Mouse (Mus musculus): ENCODE measurements at regions not wholly inside any gene's neighbourhood (a gene's known extent, or its start where the extent isn't known, plus 50 kb on each side); places are given as distances from the start of the nearest gene placed in this dataset.

- no peak for DNase-seq (ENCODE audit: low spot score)
Measured at GRCm38 (mm10) chr14:48753517-48754079, 80.0 kb upstream of the Otx2 start.

GRCm38 (mm10) chr14:48753084-48753483, 79.5 kb upstream of the Otx2 start:
- peak; percentile 32 for DNase-seq (ENCODE audit: low spot score)

GRCm38 (mm10) chr14:48752579-48752905, 78.9 kb upstream of the Otx2 start:
- DNase-seq (ENCODE audit: low spot score): no peak

- peak; percentile 45 for DNase-seq (ENCODE audit: low spot score)
Measured at GRCm38 (mm10) chr14:48751751-48752578, 78.3 kb upstream of the Otx2 start.

DNA sequence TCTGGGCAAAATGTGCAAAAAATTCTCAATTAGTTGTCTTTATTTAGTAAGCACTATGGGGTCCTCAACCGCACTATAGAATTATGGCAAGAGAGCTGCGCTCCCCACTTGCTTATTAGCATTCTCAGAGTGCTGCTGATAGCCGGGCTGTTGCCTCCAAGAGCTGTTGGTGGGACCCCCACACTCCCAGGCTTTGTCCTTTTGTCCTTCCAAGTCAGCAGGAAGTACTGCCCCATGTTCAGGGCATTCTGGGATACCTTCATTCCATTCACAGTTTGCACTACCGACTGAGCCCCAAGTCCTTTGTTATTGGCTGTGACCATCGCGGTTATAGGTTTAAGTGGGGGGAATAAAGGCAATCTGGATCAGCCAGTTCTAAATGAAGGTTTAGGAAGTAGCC, 77.4 kb upstream of the Otx2 start:
- peak; percentile 48 for DNase-seq (ENCODE audit: low spot score)

GRCm38 (mm10) chr14:48748976-48749375, 75.4 kb upstream of the Otx2 start:
- DNase-seq (ENCODE audit: low spot score): no peak

- no peak for DNase-seq (ENCODE audit: low spot score)
Measured at GRCm38 (mm10) chr14:48747936-48748335, 74.3 kb upstream of the Otx2 start.

DNA sequence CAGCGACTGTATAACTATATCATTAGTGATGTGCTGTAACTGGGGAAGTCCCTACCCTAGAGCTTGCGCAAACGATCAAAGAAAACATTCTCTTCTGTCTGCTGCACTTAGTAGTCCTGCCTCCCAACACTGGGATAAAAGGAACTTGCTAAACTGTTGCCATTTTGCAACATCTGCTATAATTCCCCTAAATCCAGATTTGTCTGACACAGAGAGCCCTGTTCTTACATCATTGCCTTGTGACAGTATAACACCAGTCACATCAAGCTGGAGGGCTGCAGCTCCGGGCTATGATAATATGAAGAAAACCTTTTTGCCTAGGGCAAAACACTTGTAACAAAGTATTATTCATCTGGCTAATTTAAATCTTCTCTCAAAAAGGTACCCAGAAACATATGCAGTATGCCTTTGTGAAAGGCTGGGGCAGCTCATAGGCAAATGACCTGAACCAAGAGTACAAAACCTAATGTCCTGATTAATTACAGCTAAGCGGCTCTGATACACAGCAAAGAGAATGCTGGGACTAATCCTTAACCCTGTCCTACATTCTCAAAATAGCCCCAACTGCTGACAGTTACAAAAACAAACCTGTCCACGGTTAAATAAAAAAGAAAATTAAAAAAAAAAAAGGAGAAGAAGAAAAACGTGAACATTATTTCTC, 67.5 kb upstream of the Otx2 start:
- DNase-seq (ENCODE audit: low spot score): no peak

DNA sequence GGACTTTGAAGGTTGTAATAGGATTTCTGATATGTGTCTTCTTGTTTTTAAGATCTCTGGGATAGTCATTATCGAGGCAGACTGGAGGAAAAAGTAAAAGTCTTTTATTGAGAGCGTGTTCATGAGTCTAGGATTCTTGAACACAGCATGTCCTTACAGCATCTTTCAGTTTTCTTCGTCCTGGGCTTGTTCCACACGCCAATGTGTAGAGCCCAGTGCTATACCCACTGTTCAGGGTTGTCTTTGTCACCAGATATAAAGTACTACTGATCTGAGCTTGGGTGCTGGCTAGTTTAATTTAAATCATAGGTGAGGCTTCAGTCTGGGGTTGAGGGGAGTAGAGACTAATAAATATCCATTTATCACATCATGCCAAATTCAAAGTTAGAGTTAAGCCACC, 65.5 kb upstream of the Otx2 start:
- no peak for DNase-seq (ENCODE audit: low spot score)

GRCm38 (mm10) chr14:48738641-48739040, 65.0 kb upstream of the Otx2 start:
- no peak for DNase-seq (ENCODE audit: low spot score)

DNA sequence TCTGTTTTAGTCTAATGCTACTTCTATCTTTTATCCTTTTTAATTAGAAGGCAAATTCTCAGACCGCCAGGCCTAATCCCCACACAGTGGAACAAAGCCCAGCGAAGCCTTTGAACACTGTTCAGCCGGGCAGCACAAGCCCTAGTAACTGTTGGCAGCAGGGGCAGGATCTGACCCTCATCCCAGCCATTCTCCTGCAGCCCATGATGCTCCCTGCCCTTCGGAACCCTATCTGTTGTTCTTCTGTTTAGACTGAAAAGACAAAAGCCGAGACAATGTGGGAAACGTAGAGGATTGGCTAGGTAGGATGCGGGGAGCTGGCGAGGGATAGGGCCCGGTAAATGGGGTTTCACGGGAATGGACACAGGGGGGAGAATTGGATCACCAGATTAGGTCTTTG, 64.6 kb upstream of the Otx2 start:
- peak; percentile 52 for DNase-seq (ENCODE audit: low spot score)

- peak; percentile 42 for DNase-seq (ENCODE audit: low spot score)
Measured at GRCm38 (mm10) chr14:48736969-48737860, 63.6 kb upstream of the Otx2 start.

DNA sequence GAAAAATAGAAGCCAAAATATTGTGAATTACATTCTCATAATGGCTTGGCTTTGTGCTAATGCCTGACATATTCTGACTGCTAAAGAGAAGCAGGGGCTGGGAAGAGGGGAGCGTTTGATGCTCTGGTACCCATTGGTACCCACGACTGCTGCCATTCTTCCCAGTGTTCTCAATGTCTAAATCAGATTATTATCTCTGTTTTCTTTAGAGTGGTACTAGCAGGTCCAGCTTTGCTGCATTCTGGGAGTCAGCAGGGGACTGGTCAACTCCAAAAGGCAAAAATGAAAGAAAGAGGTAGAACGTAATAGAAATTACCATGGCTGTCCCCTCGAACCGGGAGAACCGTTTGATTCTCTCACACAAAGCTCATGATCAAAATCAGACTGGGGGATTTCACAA, 62.6 kb upstream of the Otx2 start:
- DNase-seq (ENCODE audit: low spot score): no peak

DNA sequence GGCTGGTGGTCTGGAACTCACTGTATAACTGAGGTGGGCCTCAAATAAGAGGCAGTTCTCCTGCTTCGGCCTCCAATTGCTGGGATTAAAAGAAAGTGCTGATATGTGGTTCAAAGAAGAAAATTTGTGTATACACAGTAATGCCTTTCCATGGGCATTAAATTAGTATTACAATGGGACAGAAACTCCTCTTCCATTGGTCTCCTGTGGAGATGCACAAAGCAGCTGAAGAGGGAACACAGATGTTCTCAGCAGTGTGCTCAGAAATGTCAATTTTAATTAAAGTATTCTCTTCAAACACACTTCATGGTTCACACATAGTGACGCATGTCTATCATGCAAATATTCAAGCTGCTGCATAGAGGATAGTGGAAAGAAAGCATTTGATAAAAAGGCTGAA, 56.4 kb upstream of the Otx2 start:
- no peak for DNase-seq (ENCODE audit: low spot score)

All from embryo, embryonic 10.5 days (tissue).